Mouse (Mus musculus): ENCODE results near the gene Tanc1. TPM values are rescaled to one million over a fixed set of nuclear protein-coding genes. Genes with fewer than 3 reads are reported as not detected.
A peak's percentile ranks its signal among the peaks of the same experiment; 100 is the strongest.

Gene Tanc1
- polyA plus RNA-seq, 1 experiment from 2014 or later, result 8.5 TPM

DNA sequence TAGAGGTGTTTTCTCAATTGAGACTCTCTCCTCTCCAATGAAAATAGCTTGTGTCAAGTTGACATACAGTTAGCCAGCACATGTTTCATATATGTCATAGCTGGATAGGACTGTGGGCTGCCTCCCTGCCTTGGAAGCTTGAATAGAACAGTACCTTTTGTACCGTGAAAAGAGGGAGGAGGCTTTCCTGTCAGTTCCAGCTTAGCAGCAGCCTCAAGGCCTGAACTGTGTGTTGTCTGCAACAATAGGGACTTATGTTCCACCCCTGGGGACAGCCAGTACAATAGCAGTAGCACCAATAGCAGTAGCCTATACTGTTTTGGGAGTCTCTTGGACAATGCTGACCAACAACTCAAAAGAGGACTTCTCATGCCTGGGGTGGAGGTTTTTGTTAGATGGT lies 15.7 kb downstream of the Tanc1 start:
- Histone ChIP-seq H3K9ac (ENCODE audit: low read depth, low read length) (no peak overlapping the region), H3K4me1 (replicated peaks; ENCODE audit: control insufficient read depth, insufficient read depth, low read length) (peaks cover 27% of the 10 kb centered on the region), H3K27me3 (replicated peaks; ENCODE audit: control insufficient read depth, insufficient read depth, low read length) (no peaks in the 10 kb centered on the region), H3K36me3 (ENCODE audit: control insufficient read depth, insufficient read depth) (peaks cover 5% of the 10 kb centered on the region; the same call in 1 of the 2 replicates), H3K27ac (ENCODE audit: low read depth, low read length) (no peak overlapping the region), H3K9me3 (ENCODE audit: control insufficient read depth) (no peaks in the 10 kb centered on the region), H3K4me2 (replicated peaks; ENCODE audit: low read depth) (no peak overlapping the region), H3K4me3 (ENCODE audit: low read depth, low read length) (no peak overlapping the region)
- WGBS, result 64% methylated on average over 1 of the region's 1 CpGs
- no peak for TF ChIP-seq CTCF (IDR thresholded peaks at IDR 0.05; ENCODE audit: low read depth)
- no peak for ATAC-seq

DNA sequence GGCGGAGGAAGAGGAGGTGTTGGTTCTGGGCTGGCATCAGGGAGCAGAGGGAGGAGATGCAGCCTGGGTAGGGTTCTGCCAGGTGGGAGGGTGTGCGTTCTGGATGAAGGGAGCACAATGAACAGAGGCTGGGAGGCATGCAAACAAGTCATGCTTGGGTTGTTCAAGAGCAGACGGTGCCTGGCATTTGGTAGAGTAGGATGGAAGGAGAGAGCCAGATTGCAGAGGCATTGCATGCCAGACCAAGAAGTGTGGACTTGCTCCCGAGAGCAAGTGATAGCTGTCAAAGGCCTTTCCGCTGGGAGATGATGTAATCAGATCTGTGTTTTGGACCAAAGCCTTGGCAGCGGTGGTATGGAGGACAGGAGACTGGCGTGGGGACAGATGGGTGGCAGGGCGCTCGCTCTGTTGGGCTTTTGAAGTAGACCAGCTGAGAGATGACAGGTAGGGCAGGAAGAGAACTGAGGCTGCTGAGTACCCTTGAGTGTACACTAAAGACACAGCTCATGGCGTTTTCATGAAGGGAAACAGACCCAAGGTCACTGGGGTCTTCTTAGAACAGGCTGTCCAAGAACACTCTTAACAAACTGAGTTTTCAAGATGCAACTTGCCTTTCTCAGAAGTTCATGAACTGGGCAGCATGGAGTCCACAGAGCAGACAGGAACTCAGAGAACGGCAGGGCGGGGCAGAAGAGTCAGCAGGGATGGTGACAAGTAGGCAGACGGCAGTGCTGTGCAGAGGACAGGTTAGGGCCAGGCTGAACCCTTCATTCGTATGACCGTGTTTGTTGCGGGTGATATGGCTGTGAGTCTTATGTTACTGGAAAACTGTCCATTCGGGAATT lies 16.4 kb downstream of the Tanc1 start:
- H3K9me3 ChIP-seq (ENCODE audit: control insufficient read depth), result no peaks in the 10 kb centered on the region
- peak; percentile 64; the same call in 1 of the 2 replicates for ATAC-seq
- H3K4me1 ChIP-seq (replicated peaks; ENCODE audit: control insufficient read depth, insufficient read depth, low read length), result peaks cover 28% of the 10 kb centered on the region
- no peak overlapping the region for H3K9ac ChIP-seq (ENCODE audit: low read depth, low read length)
- H3K27me3 ChIP-seq (replicated peaks; ENCODE audit: control insufficient read depth, insufficient read depth, low read length), result no peaks in the 10 kb centered on the region
- no peak overlapping the region for H3K27ac ChIP-seq (ENCODE audit: low read depth, low read length)
- no peak for TF ChIP-seq CTCF (IDR thresholded peaks at IDR 0.05; ENCODE audit: low read depth)
- H3K4me2 ChIP-seq (replicated peaks; ENCODE audit: low read depth), result no peak overlapping the region
- 58% methylated on average over 17 of the region's 17 CpGs for WGBS
- H3K36me3 ChIP-seq (ENCODE audit: control insufficient read depth, insufficient read depth), result peaks cover 5% of the 10 kb centered on the region; the same call in 1 of the 2 replicates
- no peak overlapping the region for H3K4me3 ChIP-seq (ENCODE audit: low read depth, low read length)

DNA sequence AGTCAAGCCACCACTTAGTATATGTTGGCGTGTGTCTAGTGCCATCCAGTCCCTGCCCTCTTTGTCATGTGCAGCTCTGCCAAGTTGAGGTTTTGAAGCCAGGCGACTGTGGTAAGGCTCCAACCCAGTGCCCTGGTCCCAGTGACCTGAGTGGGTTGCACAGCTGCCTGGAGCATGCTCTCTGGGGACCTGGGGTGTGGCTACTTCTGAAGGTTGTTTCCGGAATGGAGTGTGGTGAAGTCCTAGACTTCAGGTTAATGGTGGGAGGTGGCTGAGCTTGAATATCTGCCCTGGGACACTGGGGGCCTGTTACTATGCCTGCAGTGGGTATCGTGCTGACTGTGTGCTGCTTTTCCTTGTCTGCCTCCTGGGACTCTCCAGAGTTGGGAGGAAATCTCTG lies 18.0 kb downstream of the Tanc1 start:
- no peak overlapping the region for H3K4me3 ChIP-seq (ENCODE audit: low read depth, low read length)
- no peaks in the 10 kb centered on the region for H3K9me3 ChIP-seq (ENCODE audit: control insufficient read depth)
- no peaks in the 10 kb centered on the region for H3K36me3 ChIP-seq (ENCODE audit: control insufficient read depth, insufficient read depth)
- peaks cover 28% of the 10 kb centered on the region for H3K4me1 ChIP-seq (replicated peaks; ENCODE audit: control insufficient read depth, insufficient read depth, low read length)
- H3K9ac ChIP-seq (ENCODE audit: low read depth, low read length), result no peak overlapping the region
- no peak for TF ChIP-seq CTCF (IDR thresholded peaks at IDR 0.05; ENCODE audit: low read depth)
- H3K27me3 ChIP-seq (replicated peaks; ENCODE audit: control insufficient read depth, insufficient read depth, low read length), result no peaks in the 10 kb centered on the region
- no peak overlapping the region for H3K4me2 ChIP-seq (replicated peaks; ENCODE audit: low read depth)
- no peak for ATAC-seq
- 61% methylated on average over 4 of the region's 4 CpGs for WGBS
- 0 out of 2 replicates have a peak overlapping the region, but pooled peaks have one; percentile 15 for H3K27ac ChIP-seq (ENCODE audit: low read depth, low read length)

DNA sequence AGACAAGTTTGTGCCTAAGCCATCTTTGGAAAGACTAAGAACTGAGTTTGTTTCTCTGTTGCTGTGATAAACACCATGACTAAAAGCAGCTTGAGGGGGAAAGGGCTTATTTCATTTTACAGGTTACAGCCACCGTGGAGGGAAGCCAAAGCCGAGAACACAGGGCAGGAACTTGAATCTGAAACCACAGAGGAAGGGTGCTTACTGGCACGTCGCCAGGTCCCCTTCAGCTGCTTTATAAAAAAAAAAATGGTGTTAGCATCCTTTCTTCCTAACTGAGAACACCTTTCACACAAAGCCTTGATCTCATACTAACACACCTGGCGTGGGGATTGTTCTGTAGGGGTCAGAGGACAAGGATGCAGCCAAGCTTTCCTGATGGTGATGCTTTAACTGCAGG lies 19.6 kb downstream of the Tanc1 start:
- no peaks in the 10 kb centered on the region for H3K27me3 ChIP-seq (replicated peaks; ENCODE audit: control insufficient read depth, insufficient read depth, low read length)
- H3K27ac ChIP-seq (ENCODE audit: low read depth, low read length), result no peak overlapping the region
- TF ChIP-seq CTCF (IDR thresholded peaks at IDR 0.05; ENCODE audit: low read depth), result no peak
- H3K36me3 ChIP-seq (ENCODE audit: control insufficient read depth, insufficient read depth), result no peaks in the 10 kb centered on the region
- no peaks in the 10 kb centered on the region for H3K9me3 ChIP-seq (ENCODE audit: control insufficient read depth)
- no peak for ATAC-seq
- H3K4me1 ChIP-seq (replicated peaks; ENCODE audit: control insufficient read depth, insufficient read depth, low read length), result peaks cover 28% of the 10 kb centered on the region
- H3K4me3 ChIP-seq (ENCODE audit: low read depth, low read length), result no peak overlapping the region
- no peak overlapping the region for H3K4me2 ChIP-seq (replicated peaks; ENCODE audit: low read depth)
- 59% methylated on average over 5 of the region's 5 CpGs for WGBS
- no peak overlapping the region for H3K9ac ChIP-seq (ENCODE audit: low read depth, low read length)

DNA sequence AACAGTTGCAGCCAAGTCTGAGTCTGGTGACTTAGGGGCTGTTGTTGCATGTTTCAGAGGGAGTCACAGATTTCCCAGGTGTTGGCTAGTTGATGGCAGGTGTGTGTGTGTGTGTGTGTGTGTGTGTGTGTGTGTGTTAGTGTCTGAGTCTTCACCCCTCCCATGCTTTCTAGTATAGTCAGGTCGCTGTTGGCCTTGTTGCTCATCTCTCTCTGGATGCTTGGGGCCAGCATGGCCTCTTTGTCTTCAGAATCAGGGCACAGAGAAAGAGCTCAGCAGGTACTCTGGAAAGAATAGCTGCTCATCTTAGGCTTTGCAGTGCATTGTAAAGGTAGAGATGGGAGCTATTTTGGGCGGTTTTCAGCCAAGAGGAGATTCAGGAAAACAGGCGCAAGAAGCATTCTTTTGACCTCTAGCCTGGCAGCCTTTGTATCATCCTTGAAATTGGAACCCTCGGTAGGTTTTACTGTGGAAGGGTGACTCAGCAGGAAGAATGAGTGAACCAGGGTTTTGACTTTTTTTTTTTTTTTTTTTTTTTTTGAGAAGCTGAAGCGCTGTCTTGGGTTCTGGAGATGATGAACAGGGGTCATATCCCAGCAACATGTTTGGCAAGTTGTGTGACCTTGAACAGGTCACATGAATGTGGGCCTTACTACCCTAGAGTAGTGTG lies 22.1 kb downstream of the Tanc1 start:
- no peak overlapping the region for H3K9ac ChIP-seq (ENCODE audit: low read depth, low read length)
- H3K4me1 ChIP-seq (replicated peaks; ENCODE audit: control insufficient read depth, insufficient read depth, low read length), result peaks cover 20% of the 10 kb centered on the region
- no peak overlapping the region for H3K27ac ChIP-seq (ENCODE audit: low read depth, low read length)
- H3K4me2 ChIP-seq (replicated peaks; ENCODE audit: low read depth), result no peak overlapping the region
- H3K9me3 ChIP-seq (ENCODE audit: control insufficient read depth), result no peaks in the 10 kb centered on the region
- no peak for ATAC-seq
- no peak for TF ChIP-seq CTCF (IDR thresholded peaks at IDR 0.05; ENCODE audit: low read depth)
- WGBS, result 70% methylated on average over 5 of the region's 5 CpGs
- H3K4me3 ChIP-seq (ENCODE audit: low read depth, low read length), result no peak overlapping the region
- no peaks in the 10 kb centered on the region for H3K27me3 ChIP-seq (replicated peaks; ENCODE audit: control insufficient read depth, insufficient read depth, low read length)
- H3K36me3 ChIP-seq (ENCODE audit: control insufficient read depth, insufficient read depth), result no peaks in the 10 kb centered on the region

DNA sequence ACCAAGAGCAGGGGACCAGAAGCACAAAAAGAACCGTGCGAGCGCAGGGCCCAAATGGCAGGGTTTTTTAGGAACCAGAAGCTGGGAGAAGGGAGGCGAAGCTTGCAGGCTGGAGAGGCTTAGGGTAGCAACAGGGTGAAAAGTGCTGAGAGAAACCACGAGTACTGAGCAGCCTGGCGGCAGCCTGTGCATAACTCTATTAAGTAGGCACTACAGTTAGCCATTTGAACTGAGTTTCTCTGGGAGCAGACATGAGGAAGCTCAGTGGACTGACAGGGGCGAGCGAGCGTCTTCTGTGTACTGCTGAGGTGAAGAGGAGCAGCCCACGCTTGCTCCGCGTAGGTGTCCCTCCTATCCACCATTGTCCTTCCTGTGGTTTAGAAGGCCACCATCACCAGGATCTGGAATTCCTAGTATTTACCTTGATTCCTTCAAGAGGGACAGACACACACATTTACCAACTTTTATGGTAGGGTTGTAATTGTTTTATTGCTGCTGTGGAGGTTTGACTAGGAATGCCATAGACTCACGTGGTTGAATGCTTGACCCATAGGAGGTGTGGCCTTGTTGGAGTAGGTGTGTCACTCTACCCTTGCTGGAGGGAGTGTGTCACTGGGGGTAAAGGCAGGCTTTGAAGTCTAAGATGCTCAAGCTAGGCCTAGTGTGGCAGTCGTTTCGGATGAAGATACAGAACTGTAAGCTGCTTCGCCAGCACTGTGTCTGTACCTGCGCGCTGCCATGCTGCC lies 25.4 kb downstream of the Tanc1 start:
- WGBS, result 56% methylated on average over 18 of the region's 18 CpGs
- H3K4me2 ChIP-seq (replicated peaks; ENCODE audit: low read depth), result peak overlapping the region; percentile 48
- TF ChIP-seq CTCF (IDR thresholded peaks at IDR 0.05; ENCODE audit: low read depth), result no peak

More for the DNA sequence above, 25.4 kb downstream of the Tanc1 start:
- Histone ChIP-seq H3K4me3 (ENCODE audit: low read depth, low read length) (no peak overlapping the region), H3K9me3 (ENCODE audit: control insufficient read depth) (no peaks in the 10 kb centered on the region), H3K4me1 (replicated peaks; ENCODE audit: control insufficient read depth, insufficient read depth, low read length) (0 out of 2 replicates have a peak, but pooled peaks cover 3% of the 10 kb centered on the region), H3K27me3 (replicated peaks; ENCODE audit: control insufficient read depth, insufficient read depth, low read length) (no peaks in the 10 kb centered on the region), H3K9ac (ENCODE audit: low read depth, low read length) (no peak overlapping the region), H3K27ac (ENCODE audit: low read depth, low read length) (peak overlapping the region; percentile 31), H3K36me3 (ENCODE audit: control insufficient read depth, insufficient read depth) (no peaks in the 10 kb centered on the region)
- ATAC-seq, result peak; percentile 96

All from intestine, postnatal 0 days (tissue).